27 mouse cellular contexts compared by ENCODE assay signal in genomic region chr11:104567736-104568135, GRCm38 (mm10). TPM values are rescaled to one million over a fixed set of nuclear protein-coding genes. Genes with fewer than 3 reads are reported as not detected.
A peak's percentile ranks its signal among the peaks of the same experiment; 100 is the strongest.
DNase-seq lines count a peak whose midpoint lies in the region; ATAC-seq and TF ChIP-seq lines count a peak whose summit lies in the region.
"Had no signal": no experiment of that assay in that cellular context is flagged by ENCODE, and none has a peak within 500 bp of the region (broad histone marks: within the 10 kb centered on the region; RNA-seq: fewer than 3 reads in every experiment).

No protein-coding gene starts in this region.

- no peak for TF ChIP-seq CTCF in layer of hippocampus, adult 2 months (conservative IDR thresholded peaks at IDR 0.05)

- H3K27me3 ChIP-seq in heart, embryonic 12.5 days (replicated peaks) = no peaks in the 10 kb centered on the region
- H3K27me3 ChIP-seq: CH12.LX; lung, embryonic 15.5 days; stomach, embryonic 15.5 days had no signal

- 50% methylated on average over 9 of the region's 9 CpGs for WGBS in heart, embryonic 12.5 days

- H3K4me2 ChIP-seq in heart, embryonic 12.5 days = no peak overlapping the region
- H3K4me2 ChIP-seq: forebrain, embryonic 13.5 days; hindbrain, embryonic 14.5 days; limb, embryonic 12.5 days; liver, embryonic 11.5 days; lung, embryonic 15.5 days; midbrain, embryonic 12.5 days; stomach, embryonic 15.5 days had no signal

- peak; percentile 62 for ATAC-seq in frontal cortex, adult (ENCODE audit: low TSS enrichment)
- ATAC-seq in heart, embryonic 12.5 days (ENCODE audit: insufficient number of reproducible peaks, low FRiP score) = no peak
- ATAC-seq: activated CD4-positive, CD25-positive, alpha-beta regulatory T cell, adult 4 months; forebrain, embryonic 13.5 days; intestine, postnatal 0 days had no signal

- no peak overlapping the region for H3K4me3 ChIP-seq in heart, embryonic 12.5 days
- no peak overlapping the region for H3K4me3 ChIP-seq in layer of hippocampus, adult 2 months
- H3K4me3 ChIP-seq: forebrain, embryonic 13.5 days; limb, embryonic 12.5 days; lung, embryonic 15.5 days; megakaryocyte, embryonic 14.5 days; midbrain, embryonic 12.5 days; stomach, embryonic 15.5 days had no signal

- 0 out of 2 replicates have a peak overlapping the region, but pooled peaks have one; percentile 17 for H3K27ac ChIP-seq in heart, embryonic 12.5 days (ENCODE audit: poor library complexity, severe bottlenecking)
- H3K27ac ChIP-seq in layer of hippocampus, adult 2 months = peak overlapping the region; percentile 8; the same call in 1 of the 2 replicates
- H3K27ac ChIP-seq: forebrain, embryonic 13.5 days; hindbrain, embryonic 14.5 days; limb, embryonic 12.5 days; lung, embryonic 15.5 days; midbrain, embryonic 12.5 days; stomach, embryonic 15.5 days had no signal

- H3K9me3 ChIP-seq in heart, embryonic 12.5 days (replicated peaks) = peaks cover 5% of the 10 kb centered on the region; the same call in 1 of the 2 replicates
- H3K9me3 ChIP-seq: lung, embryonic 15.5 days; stomach, embryonic 15.5 days had no signal

- DNase-seq in frontal cortex, postnatal 14 days (ENCODE audit: low spot score in 2 of 2) = no peak
- DNase-seq in heart, postnatal 4 days = no peak
- no peak for DNase-seq in layer of hippocampus, adult 2 months (ENCODE audit: low spot score in 2 of 2)
- DNase-seq in layer of hippocampus, postnatal 14 days (ENCODE audit: low spot score in 2 of 2) = no peak
- DNase-seq in brain, adult 2 months (ENCODE audit: low read depth, low spot score) = peak; percentile 64
- DNase-seq in right cerebral cortex, adult 18-20 months = no peak
- DNase-seq: adrenal gland, adult 2 months; adrenal gland, postnatal 36 days; cerebellum, adult 8-10 months; cerebellum, postnatal 25 days; kidney, postnatal 10 days; lung, postnatal 4 days; right cerebral cortex, postnatal 14 days; thymus, postnatal 25 days had no signal

- peaks cover 53% of the 10 kb centered on the region for H3K4me1 ChIP-seq in heart, embryonic 12.5 days (replicated peaks)
- H3K4me1 ChIP-seq: stomach, embryonic 15.5 days had no signal

- H3K9ac ChIP-seq in heart, embryonic 12.5 days = 0 out of 2 replicates have a peak overlapping the region, but pooled peaks have one; percentile 16
- H3K9ac ChIP-seq: forebrain, embryonic 13.5 days; hindbrain, embryonic 14.5 days; limb, embryonic 12.5 days; lung, embryonic 15.5 days; midbrain, embryonic 12.5 days; stomach, embryonic 15.5 days had no signal

- no peaks in the 10 kb centered on the region for H3K36me3 ChIP-seq in heart, embryonic 12.5 days
- H3K36me3 ChIP-seq: limb, embryonic 12.5 days; lung, embryonic 15.5 days; midbrain, embryonic 12.5 days; stomach, embryonic 15.5 days had no signal

RNA-seq across cellular contexts. Expression of gene Myl4, which starts 17.3 kb away (rescaled TPM):
- 2,473 and 2,477 TPM in 2 replicates for polyA plus RNA-seq in heart, embryonic 12.5 days (2016; fragmentation: Nextera tagmentation; extraction: Ambion mirVana)
- 100 to 1,000 TPM; 908 to 955 TPM for total RNA-seq in heart, postnatal 4 days (2021)
- 1 to 10 TPM; 2.7 to 2.9 TPM for total RNA-seq in layer of hippocampus, adult 2 months (2021)
- total RNA-seq in layer of hippocampus, postnatal 14 days (2021) = 1 to 10 TPM; 3.6 to 4.9 TPM

RNA-seq across cellular contexts. Expression of gene Cdc27, which starts 17.3 kb away (rescaled TPM):
- polyA plus RNA-seq in heart, embryonic 12.5 days (2016; fragmentation: Nextera tagmentation; extraction: Ambion mirVana) = 37.6 and 40.6 TPM in 2 replicates
- total RNA-seq in heart, postnatal 4 days (2021) = 10 to 100 TPM; 44.5 to 49.0 TPM
- 10 to 100 TPM; 54.5 to 57.3 TPM for total RNA-seq in layer of hippocampus, adult 2 months (2021)
- total RNA-seq in layer of hippocampus, postnatal 14 days (2021) = 10 to 100 TPM; 64.6 to 65.4 TPM

RNA-seq across cellular contexts. Expression of gene Itgb3, which starts 40.1 kb away (rescaled TPM):
- polyA plus RNA-seq in heart, embryonic 12.5 days (2016; fragmentation: Nextera tagmentation; extraction: Ambion mirVana) = 9.6 and 11.9 TPM in 2 replicates
- 1 to 10 TPM; 6.8 to 6.9 TPM for total RNA-seq in heart, postnatal 4 days (2021)
- 1 to 10 TPM; 1.3 to 1.4 TPM for total RNA-seq in layer of hippocampus, adult 2 months (2021)
- 1 to 10 TPM; 2.1 to 2.5 TPM for total RNA-seq in layer of hippocampus, postnatal 14 days (2021)

Comparison
In these comparisons a context has a peak if more than half of its experiments do, and no peak if none do; other contexts are left out.
1. RNA of gene Myl4, which starts 17.3 kb away (total RNA-seq): 908 to 955 TPM in heart, postnatal 4 days; 3.6 to 4.9 TPM in layer of hippocampus, postnatal 14 days and 2.7 to 2.9 TPM in layer of hippocampus, adult 2 months; every median in the first group is over 100 times any median in the second.